19 mouse cellular contexts compared by ENCODE assay signal in the genomic region with DNA sequence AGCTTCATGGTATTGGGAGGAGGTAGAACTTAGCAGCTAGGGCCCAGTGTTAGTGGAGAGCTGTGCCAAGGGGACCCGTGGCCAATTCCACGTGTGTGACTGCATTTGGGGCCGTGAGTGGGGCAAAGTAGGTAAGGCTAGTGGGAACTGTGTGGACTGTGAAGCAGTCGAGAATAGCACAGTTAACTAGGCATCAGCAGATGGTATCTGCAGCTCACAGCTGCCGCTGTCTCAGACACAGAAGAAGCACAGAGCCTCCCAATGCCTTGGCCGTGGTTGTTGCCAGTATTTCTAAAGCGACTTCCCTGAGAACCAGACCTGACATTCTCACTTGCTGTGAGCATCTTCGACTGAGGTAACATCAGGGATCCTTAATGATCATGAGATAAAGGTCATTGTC.
DNase-seq lines count a peak whose midpoint lies in the region; ATAC-seq and TF ChIP-seq lines count a peak whose summit lies in the region.
"Had no signal": no experiment of that assay in that cellular context is flagged by ENCODE, and none has a peak within 500 bp of the region (broad histone marks: within the 10 kb centered on the region; RNA-seq: fewer than 3 reads in every experiment).

No protein-coding gene starts in this region.

- no peak overlapping the region for H3K4me2 ChIP-seq in midbrain, postnatal 0 days (ENCODE audit: low read depth, low read length, poor library complexity, severe bottlenecking)
- H3K4me2 ChIP-seq in midbrain, embryonic 11.5 days = no peak overlapping the region
- H3K4me2 ChIP-seq: heart, embryonic 12.5 days; hindbrain, embryonic 13.5 days; kidney, embryonic 15.5 days; limb, embryonic 15.5 days; lung, embryonic 15.5 days; neural tube, embryonic 13.5 days; stomach, embryonic 15.5 days had no signal

- H3K27ac ChIP-seq in midbrain, postnatal 0 days (ENCODE audit: low read depth, low read length) = no peak overlapping the region
- no peak overlapping the region for H3K27ac ChIP-seq in midbrain, embryonic 11.5 days (ENCODE audit: low read depth, low read length)
- H3K27ac ChIP-seq: embryonic facial prominence, embryonic 10.5 days; hindbrain, embryonic 13.5 days; kidney, embryonic 15.5 days; limb, embryonic 15.5 days; lung, embryonic 15.5 days; midbrain, embryonic 10.5 days; neural tube, embryonic 13.5 days; stomach, embryonic 15.5 days had no signal

- WGBS in midbrain, postnatal 0 days = 91% methylated on average over 8 of the region's 8 CpGs
- WGBS in midbrain, embryonic 11.5 days = 90% methylated on average over 8 of the region's 8 CpGs

- no peaks in the 10 kb centered on the region for H3K4me1 ChIP-seq in midbrain, postnatal 0 days (ENCODE audit: insufficient read depth, low read length)
- H3K4me1 ChIP-seq in midbrain, embryonic 11.5 days (ENCODE audit: control insufficient read depth, insufficient read depth, low read length) = no peaks in the 10 kb centered on the region
- H3K4me1 ChIP-seq: embryonic facial prominence, embryonic 10.5 days; kidney, embryonic 15.5 days; limb, embryonic 15.5 days; lung, embryonic 15.5 days; midbrain, embryonic 10.5 days; stomach, embryonic 15.5 days had no signal

- no peaks in the 10 kb centered on the region for H3K27me3 ChIP-seq in midbrain, postnatal 0 days (ENCODE audit: insufficient read depth, low read length)
- no peaks in the 10 kb centered on the region for H3K27me3 ChIP-seq in midbrain, embryonic 11.5 days (ENCODE audit: control insufficient read depth, insufficient read depth, low read length)
- H3K27me3 ChIP-seq: heart, embryonic 12.5 days; hindbrain, embryonic 13.5 days; kidney, embryonic 15.5 days; limb, embryonic 15.5 days; lung, embryonic 15.5 days; neural tube, embryonic 13.5 days; stomach, embryonic 15.5 days had no signal

- H3K36me3 ChIP-seq in midbrain, postnatal 0 days (ENCODE audit: insufficient read depth, low read length) = peaks cover 27% of the 10 kb centered on the region
- H3K36me3 ChIP-seq in midbrain, embryonic 11.5 days (ENCODE audit: control insufficient read depth, insufficient read depth, low read length) = peaks cover 18% of the 10 kb centered on the region

- H3K4me3 ChIP-seq in midbrain, postnatal 0 days (ENCODE audit: low read depth, low read length) = no peak overlapping the region
- no peak overlapping the region for H3K4me3 ChIP-seq in midbrain, embryonic 11.5 days (ENCODE audit: low read depth, low read length)
- H3K4me3 ChIP-seq: embryonic facial prominence, embryonic 10.5 days; heart, embryonic 12.5 days; hindbrain, embryonic 13.5 days; kidney, embryonic 15.5 days; limb, embryonic 15.5 days; lung, embryonic 15.5 days; midbrain, embryonic 10.5 days; neural tube, embryonic 13.5 days; stomach, embryonic 15.5 days had no signal

- no peaks in the 10 kb centered on the region for H3K9me3 ChIP-seq in midbrain, postnatal 0 days (ENCODE audit: low read length)
- H3K9me3 ChIP-seq in midbrain, embryonic 11.5 days (ENCODE audit: control insufficient read depth, low read length) = no peaks in the 10 kb centered on the region
- H3K9me3 ChIP-seq: embryonic facial prominence, embryonic 10.5 days; heart, embryonic 12.5 days; hindbrain, embryonic 13.5 days; kidney, embryonic 15.5 days; limb, embryonic 15.5 days; lung, embryonic 15.5 days; midbrain, embryonic 10.5 days; neural tube, embryonic 13.5 days; stomach, embryonic 15.5 days had no signal

- no peak for TF ChIP-seq CTCF in midbrain, postnatal 0 days (IDR thresholded peaks at IDR 0.05)

- peak; percentile 32 for DNase-seq in midbrain, postnatal 0 days (ENCODE audit: low spot score)
- DNase-seq in midbrain, embryonic 11.5 days (ENCODE audit: low spot score, missing footprints) = no peak
- peak; percentile 72 to 92 for DNase-seq in frontal cortex, postnatal 36 days (ENCODE audit: low spot score in 2 of 2)
- DNase-seq in left cerebral cortex, adult 9 months (ENCODE audit: low spot score in 2 of 2) = peak; percentile 75 to 89
- no peak for DNase-seq in heart, adult 11 months
- no peak for DNase-seq in cerebellum, postnatal 4 days (ENCODE audit: low spot score in 2 of 2)
- DNase-seq: adrenal gland, postnatal 10 days; cerebellum, adult 11 months; retina, postnatal 1 day had no signal

- no peak for ATAC-seq in midbrain, postnatal 0 days (ENCODE audit: low FRiP score)
- ATAC-seq in midbrain, embryonic 11.5 days (ENCODE audit: low FRiP score) = no peak
- no peak for ATAC-seq in monocyte, adult 5-6 weeks (replicated peaks; ENCODE audit: insufficient number of reproducible peaks, low FRiP score, low TSS enrichment, poor library complexity, severe bottlenecking)

- H3K9ac ChIP-seq in midbrain, postnatal 0 days (replicated peaks; ENCODE audit: low read length, poor library complexity, severe bottlenecking) = no peak overlapping the region
- no peak overlapping the region for H3K9ac ChIP-seq in midbrain, embryonic 11.5 days (ENCODE audit: low read length)
- H3K9ac ChIP-seq: heart, embryonic 12.5 days; hindbrain, embryonic 13.5 days; kidney, embryonic 15.5 days; limb, embryonic 15.5 days; lung, embryonic 15.5 days; neural tube, embryonic 13.5 days; stomach, embryonic 15.5 days had no signal

Comparison
In these comparisons a context has a peak if more than half of its experiments do, and no peak if none do; other contexts are left out.
1. DNase-seq: peak in midbrain, postnatal 0 days (single experiment), frontal cortex, postnatal 36 days (2 of 2) and left cerebral cortex, adult 9 months (2 of 2); none in midbrain, embryonic 11.5 days (single experiment), heart, adult 11 months (single experiment) and cerebellum, postnatal 4 days (0 of 2).